Mouse (Mus musculus) central nervous system, embryonic 11.5 days (tissue): Measurements from ENCODE around the gene E330021D16Rik. TPM values are rescaled to one million over a fixed set of nuclear protein-coding genes. Genes with fewer than 3 reads are reported as not detected.

Experiments
- polyA plus RNA-seq: library from polyadenylated mRNA; depleted of rRNA; stranded (reverse); fragments of >200 nt; gene quantifications from 2 replicates; pipeline ENCODE4 v1.2.3, GENCODE M21; 2012; rRNA removed

Gene E330021D16Rik
- polyA plus RNA-seq = 0.11 TPM in 1 of 2 replicates, not detected in the other

DNA sequence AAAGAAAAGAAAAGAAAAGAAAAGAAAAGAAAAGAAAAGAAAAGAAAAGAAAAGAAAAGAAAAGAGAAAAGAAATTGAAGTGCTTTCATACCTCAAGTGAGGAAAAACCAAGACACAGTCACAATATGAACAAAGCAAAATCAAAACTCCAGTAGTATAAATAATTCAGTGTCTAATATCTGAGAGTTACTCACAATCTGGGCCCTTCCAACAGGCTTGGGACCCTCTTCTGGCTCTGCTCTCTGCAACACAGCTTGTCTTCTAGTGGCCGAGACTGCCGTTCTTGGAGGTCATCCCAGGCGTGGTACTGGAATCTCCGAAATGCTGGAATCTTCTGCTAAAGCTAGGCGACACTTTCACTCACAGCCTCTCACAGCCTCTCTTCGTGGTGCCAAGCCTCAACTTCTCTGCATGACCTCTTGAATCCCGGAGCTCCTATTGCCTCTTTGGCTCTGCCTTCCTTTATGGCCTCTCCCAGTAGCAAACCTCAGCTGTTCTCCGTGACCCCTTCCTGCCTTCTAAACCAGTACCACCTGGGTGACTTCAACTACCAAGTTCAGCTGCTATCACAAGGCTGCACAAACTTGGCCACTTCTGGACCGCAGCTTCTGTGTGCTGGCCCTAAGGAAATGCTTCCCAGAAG lies at the start of gene E330021D16Rik:
TSS of gene E330021D16Rik (minus strand) at position 437 of the 643 bp plus-strand sequence.

Other genes with a start within 250 kb of the E330021D16Rik start
- 0.30 and 0.61 TPM in 2 replicates for gene Grin2b, start 242.1 kb downstream of the E330021D16Rik start, polyA plus RNA-seq
- gene Gm8994, start 88.0 kb downstream of the E330021D16Rik start, polyA plus RNA-seq = not detected in 2 replicates
- 35.2 and 42.4 TPM in 2 replicates for gene Atf7ip, start 90.6 kb upstream of the E330021D16Rik start, polyA plus RNA-seq
- gene Plbd1, start 246.4 kb upstream of the E330021D16Rik start, polyA plus RNA-seq = 0.49 and 0.82 TPM in 2 replicates